Mouse (Mus musculus) cerebellum, adult 2 months (tissue): Measurements from ENCODE around the gene Oas1g.
"Not testable (repeated sequence)": the region's sequence is repeated elsewhere in the genome, so short reads cannot be mapped to it uniquely, and the experiment has no call there.

Experiments
- CTCF ChIP-seq: fragments of 200-500 bp; IDR thresholded peaks from 2 replicates; pipeline ENCODE4 v1.5.1; 2011; ENCODE audit warnings: low read depth, mild to moderate bottlenecking, control low read depth, low read length, moderate library complexity, borderline replicate concordance; ENCODE audit not compliant: insufficient read depth
- POLR2A ChIP-seq: fragments of 200-500 bp; IDR thresholded peaks from 2 replicates; pipeline ENCODE4 v1.6.1; 2011; ENCODE audit warnings: low read length, control low read depth, borderline replicate concordance; ENCODE audit not compliant: insufficient read depth

DNA sequence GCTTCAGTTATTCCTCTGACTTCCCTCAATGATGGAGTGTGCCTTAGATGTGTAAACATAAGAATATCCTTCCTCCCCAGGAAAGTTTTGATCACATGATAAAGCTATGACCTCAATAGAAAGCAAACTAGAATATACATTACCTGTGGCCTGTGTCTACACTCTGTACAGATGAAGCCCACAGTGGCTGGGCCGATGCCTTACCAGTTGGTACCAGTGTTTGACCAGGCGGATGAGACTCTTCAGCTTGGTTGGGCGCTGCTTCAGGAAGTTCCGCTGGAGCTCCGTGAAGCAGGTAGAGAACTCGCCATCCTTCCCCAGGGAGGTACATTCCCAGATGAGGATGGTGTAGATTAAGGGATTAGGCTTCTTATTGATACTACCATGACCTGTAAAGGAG is 5.7 kb downstream of the Oas1g start:
- not testable (repeated sequence) for TF ChIP-seq CTCF, POLR2A
